Mouse (Mus musculus) forebrain, embryonic 11.5 days (tissue): ENCODE results near the gene Clic6. TPM values are rescaled to one million over a fixed set of nuclear protein-coding genes. Genes with fewer than 3 reads are reported as not detected.

ENCODE experiments used
- ATAC-seq: fragments of 200-750 bp; cut with Nextera tagmentation; replicated peaks from 2 replicates; pipeline ENCODE4 v1.8.0; 2017; ENCODE audit warnings: moderate TSS enrichment; ENCODE audit not compliant: low FRiP score
- DNase-seq: peaks from one replicate; pipeline ENCODE4 v3.0.0-alpha.2; 2017; ENCODE audit warnings: low spot score
- H3K27ac ChIP-seq: fragments of 300-500 bp; sonication (generic); 2 replicates; pipeline ENCODE4 v1.5.1; 2014; ENCODE audit warnings: low read depth, low read length
- H3K27me3 ChIP-seq: fragments of 300-500 bp; sonication (generic); 2 replicates; pipeline ENCODE4 v1.6.1; 2014; ENCODE audit warnings: mild to moderate bottlenecking, low read length, mixed read lengths; ENCODE audit not compliant: control insufficient read depth, insufficient read depth
- H3K36me3 ChIP-seq: fragments of 300-500 bp; sonication (generic); 2 replicates; pipeline ENCODE4 v1.6.1; 2014; ENCODE audit warnings: mild to moderate bottlenecking, low read length, moderate library complexity, mixed read lengths; ENCODE audit not compliant: control insufficient read depth, insufficient read depth
- H3K4me1 ChIP-seq: fragments of 300-500 bp; sonication (generic); replicated peaks from 2 replicates; pipeline ENCODE4 v1.6.1; 2014; ENCODE audit warnings: low read length, mixed read lengths; ENCODE audit not compliant: control insufficient read depth, insufficient read depth
- H3K4me2 ChIP-seq: fragments of 300-500 bp; sonication (generic); 2 replicates; pipeline ENCODE4 v1.6.1; 2014; ENCODE audit warnings: low read depth, mild to moderate bottlenecking, low read length, moderate library complexity, mixed read lengths; ENCODE audit not compliant: severe bottlenecking
- H3K4me3 ChIP-seq: fragments of 300-500 bp; sonication (generic); 2 replicates; pipeline ENCODE4 v1.5.1; 2014; ENCODE audit warnings: low read depth, low read length
- H3K9ac ChIP-seq: fragments of 300-500 bp; sonication (generic); 2 replicates; pipeline ENCODE4 v1.6.1; 2014; ENCODE audit warnings: low read length
- H3K9me3 ChIP-seq: fragments of 300-500 bp; sonication (generic); 2 replicates; pipeline ENCODE4 v1.6.1; 2016; ENCODE audit warnings: low read length, mixed read lengths; ENCODE audit not compliant: control insufficient read depth
- WGBS: fragments of 180-500 bp; shearing (Covaris S2); extraction: QIAGEN DNeasy Blood & Tissue Kit; methylation state at CpG from one replicate; pipeline ENCODE4 v1.1.7; 2014; 5-methylcytosine and 5-hydroxymethylcytosine counted together
- polyA plus RNA-seq: library from polyadenylated mRNA; unstranded; fragments of >200 nt; fragmentation: Nextera tagmentation; extraction: Ambion mirVana; gene quantifications from 2 replicates; pipeline ENCODE4 v1.2.1, GENCODE M21; 2014

Gene Clic6
- polyA plus RNA-seq, 1 experiment from 2014 or later, result 3.1 TPM

DNA sequence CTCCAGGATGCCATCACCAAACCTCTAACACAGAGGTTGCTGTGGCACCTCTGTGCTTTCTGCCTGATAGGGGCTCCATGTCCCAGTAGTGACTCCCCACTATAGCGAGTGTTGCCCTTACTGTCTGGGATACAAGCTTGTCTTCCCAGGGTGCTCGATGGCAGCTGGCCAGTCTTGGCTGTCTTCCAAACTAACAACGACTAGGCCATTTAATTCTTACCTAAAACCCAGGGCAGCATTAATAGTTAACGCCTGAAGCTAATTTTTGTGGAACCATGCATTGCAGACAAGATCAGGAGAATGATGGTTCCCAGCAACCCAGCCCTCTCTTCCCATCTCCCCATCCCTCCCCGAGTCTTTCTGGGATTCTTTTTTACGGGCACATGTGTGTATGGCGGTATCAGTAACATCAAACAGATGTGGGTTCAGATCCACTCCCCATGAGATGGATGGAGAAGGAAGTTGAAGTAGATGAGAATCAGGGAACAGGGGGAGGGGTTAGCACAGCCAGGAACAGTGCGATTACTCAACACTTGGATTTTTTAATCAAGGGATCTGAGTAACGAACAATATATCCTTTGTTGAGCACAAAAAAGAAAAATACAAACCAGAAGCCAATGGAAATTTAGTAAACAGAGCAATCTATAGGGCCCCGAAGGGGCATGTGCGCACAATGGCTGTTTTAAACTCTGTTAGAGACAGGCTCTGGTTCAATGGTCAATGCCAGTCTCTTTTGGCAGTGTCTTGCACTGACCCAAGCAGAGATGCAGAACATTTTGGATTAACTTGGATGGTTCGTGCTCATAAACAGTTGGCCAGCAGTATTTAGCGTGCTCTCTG lies 66.0 kb downstream of the Clic6 start:
- WGBS, result 84% methylated on average over 13 of the region's 13 CpGs
- Histone ChIP-seq H3K9me3 (no peaks in the 10 kb centered on the region), H3K36me3 (no peaks in the 10 kb centered on the region), H3K4me1 (no peaks in the 10 kb centered on the region), H3K4me2 (no peak overlapping the region), H3K27me3 (no peaks in the 10 kb centered on the region), H3K9ac (no peak overlapping the region), H3K27ac (no peak overlapping the region), H3K4me3 (no peak overlapping the region)
- ATAC-seq (no peak), DNase-seq (no peak)

DNA sequence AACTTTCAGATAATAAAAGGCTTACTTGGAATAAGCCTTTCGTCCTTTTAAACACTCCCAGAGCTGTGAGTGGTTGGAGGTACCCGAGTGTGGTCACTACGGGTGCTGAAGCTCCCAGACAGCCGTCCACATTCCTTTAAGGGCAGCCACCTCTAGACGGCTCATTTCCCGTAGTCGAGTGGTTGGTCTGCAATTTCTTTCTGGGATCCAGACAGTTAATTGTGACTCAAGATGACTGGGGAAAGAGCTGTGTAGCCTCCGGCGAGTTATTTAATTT lies 66.5 kb downstream of the Clic6 start:
- Histone ChIP-seq H3K9ac (no peak overlapping the region), H3K4me3 (no peak overlapping the region), H3K9me3 (no peaks in the 10 kb centered on the region), H3K4me2 (no peak overlapping the region), H3K4me1 (no peaks in the 10 kb centered on the region), H3K27ac (no peak overlapping the region), H3K36me3 (no peaks in the 10 kb centered on the region), H3K27me3 (no peaks in the 10 kb centered on the region)
- DNase-seq, result no peak
- WGBS, result 83% methylated on average over 9 of the region's 9 CpGs
- no peak for ATAC-seq

DNA sequence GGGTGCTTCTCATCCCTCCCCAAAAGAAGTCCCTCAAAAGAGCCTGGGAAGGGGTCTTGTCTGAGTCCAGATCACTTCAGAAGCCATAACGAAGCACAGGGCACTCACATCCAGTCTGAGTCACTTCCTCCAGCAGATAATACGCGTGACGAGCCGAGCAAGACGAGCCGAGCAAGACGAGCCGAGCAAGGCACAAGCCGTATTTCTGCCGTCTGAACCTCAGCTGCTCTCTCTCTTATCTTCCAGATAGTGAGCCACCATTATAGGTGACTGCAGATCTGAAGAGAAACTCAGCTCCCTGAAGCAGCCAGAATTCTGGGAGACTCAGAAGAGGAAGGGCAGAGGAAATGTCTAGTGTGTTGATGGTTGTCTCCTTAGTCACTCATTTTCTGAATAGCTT lies 67.3 kb downstream of the Clic6 start:
- H3K36me3 ChIP-seq, result no peaks in the 10 kb centered on the region
- H3K9ac ChIP-seq, result no peak overlapping the region
- DNase-seq (no peak), ATAC-seq (no peak)
- no peaks in the 10 kb centered on the region for H3K27me3 ChIP-seq
- 83% methylated on average over 11 of the region's 11 CpGs for WGBS
- H3K4me1 ChIP-seq, result no peaks in the 10 kb centered on the region
- H3K4me2 ChIP-seq, result no peak overlapping the region
- H3K9me3 ChIP-seq, result no peaks in the 10 kb centered on the region
- H3K27ac ChIP-seq, result no peak overlapping the region
- H3K4me3 ChIP-seq, result no peak overlapping the region

DNA sequence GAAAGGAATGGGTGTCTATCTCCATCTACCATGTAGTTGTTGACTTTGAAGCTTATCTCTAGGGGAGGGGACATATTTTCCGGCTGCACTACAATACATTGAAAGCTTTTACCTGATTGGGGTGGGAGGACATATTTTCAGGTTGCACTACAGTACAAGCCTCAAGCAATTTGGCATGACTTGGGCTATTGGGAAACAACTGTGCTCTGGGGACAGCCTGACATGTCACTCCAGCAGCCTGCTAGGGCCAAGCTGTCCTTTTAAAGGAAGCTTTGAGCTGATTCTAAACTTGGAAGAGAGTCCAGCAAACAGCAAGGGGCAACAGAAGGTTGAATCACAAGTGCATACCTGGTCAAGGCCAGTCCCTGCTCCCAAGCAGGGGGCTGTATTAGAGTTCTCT lies 69.5 kb downstream of the Clic6 start:
- Histone ChIP-seq H3K4me2 (no peak overlapping the region), H3K36me3 (no peaks in the 10 kb centered on the region), H3K9ac (no peak overlapping the region), H3K4me1 (no peaks in the 10 kb centered on the region), H3K27ac (no peak overlapping the region), H3K9me3 (no peaks in the 10 kb centered on the region), H3K27me3 (no peaks in the 10 kb centered on the region), H3K4me3 (no peak overlapping the region)
- ATAC-seq, result no peak
- no peak for DNase-seq
- 85% methylated on average over 1 of the region's 1 CpGs for WGBS

DNA sequence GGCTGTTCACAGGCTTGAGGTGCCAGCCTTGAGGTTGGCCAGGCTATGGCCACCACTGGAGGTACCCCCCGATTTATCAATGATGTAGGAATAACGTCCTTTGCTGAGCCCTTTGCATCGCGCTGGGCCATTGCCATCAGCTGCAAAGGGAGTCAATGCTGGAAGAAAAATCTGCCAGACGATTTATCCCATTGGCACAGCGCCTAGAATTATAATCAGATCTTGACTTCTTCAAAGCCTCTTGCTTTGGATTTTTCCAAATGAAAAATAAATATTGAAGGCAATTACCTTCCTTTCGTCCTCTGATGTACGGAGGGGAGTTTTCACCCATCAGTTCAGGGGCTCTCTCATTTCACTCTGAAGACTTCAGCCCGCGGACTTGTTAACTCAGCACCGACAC lies 79.8 kb downstream of the Clic6 start:
- Histone ChIP-seq H3K9me3 (no peaks in the 10 kb centered on the region), H3K4me1 (no peaks in the 10 kb centered on the region), H3K4me2 (no peak overlapping the region), H3K36me3 (no peaks in the 10 kb centered on the region), H3K9ac (no peak overlapping the region), H3K27me3 (no peaks in the 10 kb centered on the region), H3K27ac (no peak overlapping the region), H3K4me3 (no peak overlapping the region)
- ATAC-seq (no peak), DNase-seq (no peak)
- WGBS, result 83% methylated on average over 11 of the region's 11 CpGs

DNA sequence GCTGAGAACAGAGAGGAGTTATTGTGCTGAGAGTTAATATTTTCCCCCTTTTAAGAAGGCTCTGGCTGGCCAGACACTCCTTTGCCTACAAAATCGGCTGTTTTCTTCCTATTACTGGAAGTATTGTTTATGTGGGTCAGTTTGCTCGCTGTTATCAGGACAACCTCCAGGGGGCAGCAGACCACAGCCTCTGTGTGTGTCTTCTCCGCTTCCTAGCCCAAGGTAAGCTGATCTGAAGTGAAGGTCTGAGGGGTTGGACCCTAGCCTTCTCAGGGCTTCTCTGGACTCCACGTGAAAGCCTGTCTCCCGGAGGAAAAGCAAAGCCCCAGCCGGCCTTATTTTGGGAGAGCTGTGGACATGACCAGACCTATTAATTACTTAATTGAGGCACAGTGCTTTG lies 80.2 kb downstream of the Clic6 start:
- WGBS, result 6% methylated on average over 6 of the region's 6 CpGs
- no peaks in the 10 kb centered on the region for H3K27me3 ChIP-seq
- no peak overlapping the region for H3K4me3 ChIP-seq
- no peaks in the 10 kb centered on the region for H3K9me3 ChIP-seq
- H3K4me1 ChIP-seq, result no peaks in the 10 kb centered on the region
- no peak overlapping the region for H3K4me2 ChIP-seq
- ATAC-seq (0 out of 2 replicates have a peak, but pooled peaks have one; percentile 21), DNase-seq (peak; percentile 91)
- H3K36me3 ChIP-seq, result no peaks in the 10 kb centered on the region
- H3K9ac ChIP-seq, result no peak overlapping the region
- H3K27ac ChIP-seq, result no peak overlapping the region

DNA sequence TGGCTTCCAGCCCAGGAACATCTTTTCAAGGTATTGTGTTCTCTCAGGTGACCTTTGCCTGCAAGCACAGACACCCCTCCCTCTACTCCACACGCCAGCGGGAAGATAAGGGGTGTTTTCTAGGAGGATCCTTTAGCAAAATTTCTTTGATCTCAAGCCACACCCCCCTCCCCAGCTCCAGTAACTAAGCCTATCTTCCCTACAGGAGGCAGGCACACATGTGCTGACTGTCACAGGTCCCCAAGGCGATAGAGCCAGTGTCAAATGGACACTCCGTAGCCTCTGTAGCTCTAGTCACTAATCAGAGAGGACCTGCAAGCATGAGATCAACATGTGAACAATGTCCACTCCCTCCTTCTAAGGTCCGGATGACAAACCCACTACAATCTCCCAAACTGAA lies 80.6 kb downstream of the Clic6 start:
- no peak for DNase-seq
- no peaks in the 10 kb centered on the region for H3K36me3 ChIP-seq
- no peak overlapping the region for H3K4me2 ChIP-seq
- H3K9ac ChIP-seq, result no peak overlapping the region
- no peak for ATAC-seq
- no peaks in the 10 kb centered on the region for H3K9me3 ChIP-seq
- WGBS, result 32% methylated on average over 5 of the region's 5 CpGs
- no peaks in the 10 kb centered on the region for H3K4me1 ChIP-seq
- H3K4me3 ChIP-seq, result no peak overlapping the region
- no peaks in the 10 kb centered on the region for H3K27me3 ChIP-seq
- no peak overlapping the region for H3K27ac ChIP-seq

GRCm38 (mm10) chr16:92571246-92571645 lies 85.7 kb downstream of the Clic6 start:
- Histone ChIP-seq H3K4me1 (no peaks in the 10 kb centered on the region), H3K27ac (no peak overlapping the region), H3K36me3 (no peaks in the 10 kb centered on the region), H3K9me3 (no peaks in the 10 kb centered on the region), H3K4me2 (no peak overlapping the region), H3K27me3 (no peaks in the 10 kb centered on the region), H3K4me3 (no peak overlapping the region), H3K9ac (no peak overlapping the region)
- WGBS, result 87% methylated on average over 11 of the region's 11 CpGs
- no peak for DNase-seq
- ATAC-seq, result no peak

DNA sequence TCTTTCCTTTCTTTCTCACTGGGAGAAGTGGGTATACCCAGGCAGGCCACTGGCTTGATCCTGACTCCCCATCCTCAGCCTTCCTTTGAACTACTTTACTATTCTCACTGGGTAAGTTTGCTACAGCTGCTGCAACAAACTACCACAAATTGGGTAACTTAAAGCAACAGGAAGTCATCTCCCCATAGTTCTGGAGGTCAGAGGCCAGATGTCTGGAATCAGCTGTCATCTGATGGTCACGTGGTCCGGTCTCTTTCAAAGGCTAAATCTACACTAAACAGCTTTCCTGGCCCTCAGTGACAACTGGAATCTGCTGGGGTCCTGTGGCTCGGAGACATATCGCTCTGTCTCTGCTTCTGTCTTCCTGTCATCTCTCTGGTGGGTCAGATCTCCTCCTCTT lies 87.7 kb downstream of the Clic6 start:
- Histone ChIP-seq H3K4me3 (no peak overlapping the region), H3K36me3 (no peaks in the 10 kb centered on the region), H3K27ac (no peak overlapping the region), H3K27me3 (no peaks in the 10 kb centered on the region), H3K4me2 (no peak overlapping the region), H3K4me1 (no peaks in the 10 kb centered on the region), H3K9me3 (no peaks in the 10 kb centered on the region), H3K9ac (no peak overlapping the region)
- DNase-seq, result no peak
- no peak for ATAC-seq
- whole genome bisulfite sequencing, result 85% methylated on average over 4 of the region's 4 CpGs
